Mouse (Mus musculus): ENCODE measurements around the gene Hspb9. TPM values are rescaled to one million over a fixed set of nuclear protein-coding genes. Genes with fewer than 3 reads are reported as not detected.
A peak's percentile ranks its signal among the peaks of the same experiment; 100 is the strongest.

Hspb9 gene
- polyA plus RNA-seq, 1 experiment from 2014 or later, result 0.24 TPM

- H3K4me1 ChIP-seq (replicated peaks), result peaks cover 75% of the 10 kb centered on the region
- no peak overlapping the region for H3K4me3 ChIP-seq (replicated peaks)
- WGBS (ENCODE audit: insufficient replicate concordance), result 68% methylated on average over 6 of the region's 6 CpGs
- H3K4me2 ChIP-seq, result no peak overlapping the region
- no peak overlapping the region for H3K9ac ChIP-seq
- no peak for ATAC-seq (ENCODE audit: insufficient read depth)
- peaks cover 62% of the 10 kb centered on the region for H3K36me3 ChIP-seq (replicated peaks)
- H3K9me3 ChIP-seq (replicated peaks), result no peaks in the 10 kb centered on the region
- H3K27me3 ChIP-seq, result no peaks in the 10 kb centered on the region
- H3K27ac ChIP-seq (replicated peaks), result no peak overlapping the region
These were observed 17.0 kb downstream of the Hspb9 start for GRCm38 (mm10) chr11:100730477-100731205.

GRCm38 (mm10) chr11:100735134-100735865, 21.6 kb downstream of the Hspb9 start:
- Histone ChIP-seq H3K4me3 (replicated peaks) (peak overlapping the region; percentile 73), H3K9ac (peak overlapping the region; percentile 88), H3K27me3 (no peaks in the 10 kb centered on the region), H3K4me2 (peak overlapping the region; percentile 87), H3K36me3 (replicated peaks) (peaks cover 31% of the 10 kb centered on the region), H3K9me3 (replicated peaks) (no peaks in the 10 kb centered on the region), H3K27ac (replicated peaks) (peak overlapping the region; percentile 92), H3K4me1 (replicated peaks) (peaks cover 86% of the 10 kb centered on the region)
- no peak for ATAC-seq (ENCODE audit: insufficient read depth)
- WGBS (ENCODE audit: insufficient replicate concordance), result 65% methylated on average over 9 of the region's 9 CpGs

- no peaks in the 10 kb centered on the region for H3K9me3 ChIP-seq (replicated peaks)
- H3K36me3 ChIP-seq (replicated peaks), result peaks cover 28% of the 10 kb centered on the region
- peak overlapping the region; percentile 87 for H3K4me2 ChIP-seq
- no peaks in the 10 kb centered on the region for H3K27me3 ChIP-seq
- H3K4me3 ChIP-seq (replicated peaks), result peak overlapping the region; percentile 73
- peaks cover 78% of the 10 kb centered on the region for H3K4me1 ChIP-seq (replicated peaks)
- WGBS (ENCODE audit: insufficient replicate concordance), result 22% methylated on average over 14 of the region's 14 CpGs
- H3K27ac ChIP-seq (replicated peaks), result peak overlapping the region; percentile 92
- peak overlapping the region; percentile 88 for H3K9ac ChIP-seq
- no peak for ATAC-seq (ENCODE audit: insufficient read depth)
These were observed 22.5 kb downstream of the Hspb9 start for GRCm38 (mm10) chr11:100735954-100736745.

- WGBS (ENCODE audit: insufficient replicate concordance), result 19% methylated on average over 4 of the region's 4 CpGs
- Histone ChIP-seq H3K27me3 (no peaks in the 10 kb centered on the region), H3K4me2 (peak overlapping the region; percentile 87), H3K27ac (replicated peaks) (peak overlapping the region; percentile 92), H3K9ac (peak overlapping the region; percentile 88), H3K4me1 (replicated peaks) (peaks cover 72% of the 10 kb centered on the region), H3K4me3 (replicated peaks) (peak overlapping the region; percentile 73), H3K36me3 (replicated peaks) (peaks cover 25% of the 10 kb centered on the region), H3K9me3 (replicated peaks) (no peaks in the 10 kb centered on the region)
- no peak for ATAC-seq (ENCODE audit: insufficient read depth)
These were observed 23.1 kb downstream of the Hspb9 start for GRCm38 (mm10) chr11:100736746-100737080.

- Histone ChIP-seq H3K4me3 (replicated peaks) (peak overlapping the region; percentile 73), H3K9me3 (replicated peaks) (no peaks in the 10 kb centered on the region), H3K4me2 (peak overlapping the region; percentile 87), H3K4me1 (replicated peaks) (peaks cover 67% of the 10 kb centered on the region), H3K27ac (replicated peaks) (peak overlapping the region; percentile 92), H3K9ac (peak overlapping the region; percentile 88), H3K36me3 (replicated peaks) (peaks cover 20% of the 10 kb centered on the region), H3K27me3 (no peaks in the 10 kb centered on the region)
- 0% methylated on average over 13 of the region's 13 CpGs for WGBS (ENCODE audit: insufficient replicate concordance)
- ATAC-seq (ENCODE audit: insufficient read depth), result peak; percentile 57
These were observed 23.6 kb downstream of the Hspb9 start for GRCm38 (mm10) chr11:100737105-100737733.

GRCm38 (mm10) chr11:100738066-100738604, 24.5 kb downstream of the Hspb9 start, which contains the start of gene Rab5c:
Rab5c (minus strand) TSS chr11:100738215.
- Histone ChIP-seq H3K9me3 (replicated peaks) (no peaks in the 10 kb centered on the region), H3K27ac (replicated peaks) (peak within 1 kb of the TSS; percentile 92), H3K9ac (peak within 1 kb of the TSS; percentile 88), H3K27me3 (no peaks in the 10 kb centered on the region), H3K4me1 (replicated peaks) (peaks cover 58% of the 10 kb centered on the region), H3K36me3 (replicated peaks) (peaks cover 11% of the 10 kb centered on the region), H3K4me3 (replicated peaks) (peak within 1 kb of the TSS; percentile 73), H3K4me2 (peak within 1 kb of the TSS; percentile 87)
- WGBS (ENCODE audit: insufficient replicate concordance), result under 1% methylated on average over 39 of the region's 39 CpGs
- peak; percentile 97 for ATAC-seq (ENCODE audit: insufficient read depth)

DNA sequence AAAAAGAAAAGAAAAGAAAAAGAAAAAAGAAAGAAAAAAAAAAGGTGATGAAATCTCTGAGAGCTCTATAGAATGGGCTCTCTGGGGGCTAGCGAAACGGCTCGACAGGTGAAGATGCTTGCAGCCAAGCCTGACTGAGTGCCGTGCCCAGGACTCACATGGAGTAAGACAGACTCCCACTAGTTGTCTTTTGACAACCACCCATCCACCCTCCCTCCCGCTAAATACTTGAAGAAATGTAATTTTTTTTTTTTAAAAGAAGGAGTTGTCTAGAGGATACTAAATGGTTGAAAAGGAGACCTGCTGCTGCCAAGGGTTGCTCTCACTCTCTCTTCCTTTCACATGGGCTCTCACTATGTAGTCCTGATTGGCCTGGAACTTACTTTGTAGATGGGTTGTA, 25.1 kb downstream of the Hspb9 start:
- Histone ChIP-seq H3K9ac (peak overlapping the region; percentile 55), H3K4me3 (replicated peaks) (peak overlapping the region; percentile 73), H3K27me3 (no peaks in the 10 kb centered on the region), H3K27ac (replicated peaks) (peak overlapping the region; percentile 84), H3K36me3 (replicated peaks) (peaks cover 5% of the 10 kb centered on the region), H3K9me3 (replicated peaks) (no peaks in the 10 kb centered on the region), H3K4me2 (peak overlapping the region; percentile 81), H3K4me1 (replicated peaks) (peaks cover 52% of the 10 kb centered on the region)
- no peak for ATAC-seq (ENCODE audit: insufficient read depth)
- 29% methylated on average over 5 of the region's 5 CpGs for WGBS (ENCODE audit: insufficient replicate concordance)

- peaks cover 32% of the 10 kb centered on the region for H3K4me1 ChIP-seq (replicated peaks)
- WGBS (ENCODE audit: insufficient replicate concordance), result 69% methylated on average over 6 of the region's 6 CpGs
- no peak for ATAC-seq (ENCODE audit: insufficient read depth)
- H3K27me3 ChIP-seq, result peaks cover 16% of the 10 kb centered on the region
- H3K9me3 ChIP-seq (replicated peaks), result no peaks in the 10 kb centered on the region
- no peak overlapping the region for H3K9ac ChIP-seq
- H3K4me3 ChIP-seq (replicated peaks), result no peak overlapping the region
- H3K4me2 ChIP-seq, result no peak overlapping the region
- no peaks in the 10 kb centered on the region for H3K36me3 ChIP-seq (replicated peaks)
- H3K27ac ChIP-seq (replicated peaks), result no peak overlapping the region
These were observed 27.7 kb downstream of the Hspb9 start for GRCm38 (mm10) chr11:100741348-100741747.

DNA sequence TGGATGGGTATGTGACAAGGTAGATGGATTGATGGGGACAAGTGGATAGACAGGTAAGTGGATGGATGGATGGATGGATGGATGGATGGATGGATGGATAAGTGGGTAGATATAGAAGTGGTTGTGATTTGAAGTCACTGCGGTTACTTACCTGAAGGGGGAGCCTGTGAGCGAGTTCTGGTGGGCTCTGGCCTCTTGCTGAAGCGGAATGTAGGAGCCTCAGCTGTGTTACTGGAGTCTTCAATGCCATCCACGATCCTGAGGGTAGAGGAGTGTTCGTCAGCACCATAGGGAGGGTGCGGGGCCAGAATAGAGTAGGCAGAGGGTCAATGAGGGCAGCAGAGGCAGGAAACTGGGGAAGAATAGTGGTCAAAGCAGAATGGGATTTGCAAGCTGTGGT, 31.4 kb downstream of the Hspb9 start:
- 13% methylated on average over 6 of the region's 6 CpGs for WGBS (ENCODE audit: insufficient replicate concordance)
- ATAC-seq (ENCODE audit: insufficient read depth), result no peak
- Histone ChIP-seq H3K36me3 (replicated peaks) (no peaks in the 10 kb centered on the region), H3K4me1 (replicated peaks) (peaks cover 19% of the 10 kb centered on the region), H3K9me3 (replicated peaks) (no peaks in the 10 kb centered on the region), H3K4me3 (replicated peaks) (no peak overlapping the region), H3K27me3 (peaks cover 48% of the 10 kb centered on the region), H3K27ac (replicated peaks) (no peak overlapping the region), H3K9ac (no peak overlapping the region), H3K4me2 (no peak overlapping the region)

- 83% methylated on average over 10 of the region's 10 CpGs for WGBS (ENCODE audit: insufficient replicate concordance)
- H3K27me3 ChIP-seq, result peaks cover 55% of the 10 kb centered on the region
These were observed 32.9 kb downstream of the Hspb9 start for GRCm38 (mm10) chr11:100746546-100746945.

More at GRCm38 (mm10) chr11:100746546-100746945, 32.9 kb downstream of the Hspb9 start:
- H3K9me3 ChIP-seq (replicated peaks), result no peaks in the 10 kb centered on the region
- H3K4me2 ChIP-seq, result no peak overlapping the region
- no peak overlapping the region for H3K9ac ChIP-seq
- ATAC-seq (ENCODE audit: insufficient read depth), result no peak
- no peaks in the 10 kb centered on the region for H3K36me3 ChIP-seq (replicated peaks)
- no peak overlapping the region for H3K4me3 ChIP-seq (replicated peaks)
- H3K4me1 ChIP-seq (replicated peaks), result peaks cover 16% of the 10 kb centered on the region
- no peak overlapping the region for H3K27ac ChIP-seq (replicated peaks)
